In the genomic region with DNA sequence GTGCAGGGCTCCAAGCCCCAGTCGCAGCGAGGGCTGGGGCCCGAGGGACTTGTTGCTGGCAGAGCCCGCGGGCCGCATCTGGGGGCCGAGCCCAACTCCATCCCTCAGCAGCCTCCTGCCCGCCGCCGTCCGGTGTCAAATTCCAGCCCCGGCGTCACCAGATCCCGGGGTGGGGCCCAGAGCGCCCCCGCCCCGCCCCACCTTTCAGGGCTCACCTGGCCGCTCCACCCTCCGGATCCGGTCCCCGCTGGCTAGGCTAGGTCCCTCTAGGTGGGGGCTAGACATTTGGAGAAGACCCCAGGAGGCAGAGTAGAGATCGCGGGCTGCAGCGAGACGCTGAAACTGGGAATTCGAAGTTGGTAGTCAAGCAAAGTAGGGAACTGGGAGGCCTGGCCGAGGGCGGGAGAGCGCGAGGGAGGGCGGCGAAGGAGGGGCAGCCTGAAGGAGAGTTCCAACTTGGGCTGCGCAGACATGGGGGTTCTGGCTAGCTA, we compare ENCODE assay signal across 9 mouse cellular contexts. TPM values are rescaled to one million over a fixed set of nuclear protein-coding genes. Genes with fewer than 3 reads are reported as not detected.
DNase-seq lines count a peak whose midpoint lies in the region; ATAC-seq and TF ChIP-seq lines count a peak whose summit lies in the region.
"Had no signal": no experiment of that assay in that cellular context is flagged by ENCODE, and none has a peak within 500 bp of the region (broad histone marks: within the 10 kb centered on the region; RNA-seq: fewer than 3 reads in every experiment).

A gene (minus strand): TSS at position 373 of the 491 bp plus-strand sequence.

- H3K36me3 ChIP-seq in heart, embryonic 11.5 days (ENCODE audit: control insufficient read depth, insufficient read depth, low read length): no peaks in the 10 kb centered on the region
- H3K36me3 ChIP-seq in embryonic facial prominence, embryonic 13.5 days: peaks cover 9% of the 10 kb centered on the region
- no peaks in the 10 kb centered on the region for H3K36me3 ChIP-seq in hindbrain, embryonic 11.5 days (ENCODE audit: control insufficient read depth, insufficient read depth, low read length)
- H3K36me3 ChIP-seq in limb, embryonic 14.5 days (ENCODE audit: control insufficient read depth, insufficient read depth, low read length): peaks cover 9% of the 10 kb centered on the region
- no peaks in the 10 kb centered on the region for H3K36me3 ChIP-seq in myocyte (ENCODE audit: control insufficient read depth, insufficient read depth)

- peaks cover 23% of the 10 kb centered on the region for H3K4me1 ChIP-seq in heart, embryonic 11.5 days (ENCODE audit: control insufficient read depth, insufficient read depth, low read length)
- H3K4me1 ChIP-seq in embryonic facial prominence, embryonic 13.5 days: peaks cover 33% of the 10 kb centered on the region
- peaks cover 6% of the 10 kb centered on the region for H3K4me1 ChIP-seq in hindbrain, embryonic 11.5 days (replicated peaks; ENCODE audit: control insufficient read depth, insufficient read depth, low read length)
- peaks cover 24% of the 10 kb centered on the region for H3K4me1 ChIP-seq in limb, embryonic 14.5 days (ENCODE audit: control insufficient read depth, insufficient read depth, low read length)

- DNase-seq in heart, adult 8-10 months (ENCODE audit: low spot score): no peak
- DNase-seq in hindbrain, embryonic 11.5 days (ENCODE audit: low spot score): peak; percentile 49
- DNase-seq in limb, embryonic 14.5 days (ENCODE audit: low spot score): no peak

- TF ChIP-seq POLR2A in limb, embryonic 14.5 days (IDR thresholded peaks at IDR 0.05; ENCODE audit: borderline replicate concordance, extremely low read depth, insufficient read depth, insufficient read length): no peak
- peak; percentile 47 for TF ChIP-seq POLR2A in myocyte (IDR thresholded peaks at IDR 0.05; ENCODE audit: insufficient read length, low read depth)

- ATAC-seq in heart, embryonic 11.5 days (replicated peaks; ENCODE audit: insufficient number of reproducible peaks, low FRiP score, low TSS enrichment): no peak
- peak; percentile 49 for ATAC-seq in embryonic facial prominence, embryonic 13.5 days (ENCODE audit: insufficient number of reproducible peaks, insufficient read depth, low FRiP score, low TSS enrichment, low read depth)
- ATAC-seq in hindbrain, embryonic 11.5 days (ENCODE audit: low FRiP score): no peak
- peak; percentile 34; the same call in 1 of the 2 replicates for ATAC-seq in limb, embryonic 14.5 days (ENCODE audit: low FRiP score, low read depth)
- no peak for ATAC-seq in granulocyte monocyte progenitor cell, adult 5-6 weeks (replicated peaks; ENCODE audit: poor library complexity, severe bottlenecking)
- ATAC-seq in CD4-positive, CD25-positive, alpha-beta regulatory T cell, adult 4 months: no peak

- no peak within 1 kb of the TSS for H3ac ChIP-seq in myocyte (ENCODE audit: control insufficient read depth, insufficient read length)

- no peaks in the 10 kb centered on the region for H3K9me3 ChIP-seq in heart, embryonic 11.5 days (replicated peaks; ENCODE audit: control insufficient read depth, low read length)
- no peaks in the 10 kb centered on the region for H3K9me3 ChIP-seq in embryonic facial prominence, embryonic 13.5 days
- no peaks in the 10 kb centered on the region for H3K9me3 ChIP-seq in hindbrain, embryonic 11.5 days (ENCODE audit: control insufficient read depth, low read length)
- H3K9me3 ChIP-seq in limb, embryonic 14.5 days (ENCODE audit: control insufficient read depth, low read length): no peaks in the 10 kb centered on the region

- peak within 1 kb of the TSS; percentile 2; the same call in 1 of the 2 replicates for H3K27ac ChIP-seq in heart, embryonic 11.5 days (ENCODE audit: low read depth, low read length)
- H3K27ac ChIP-seq in embryonic facial prominence, embryonic 13.5 days: no peak within 1 kb of the TSS
- H3K27ac ChIP-seq in hindbrain, embryonic 11.5 days (ENCODE audit: low read depth, low read length): no peak within 1 kb of the TSS
- peak within 1 kb of the TSS; percentile 55 for H3K27ac ChIP-seq in limb, embryonic 14.5 days (replicated peaks; ENCODE audit: low read depth, low read length)

- peak within 1 kb of the TSS; percentile 48 for H3K4me3 ChIP-seq in heart, embryonic 11.5 days (ENCODE audit: low read depth, low read length)
- peak within 1 kb of the TSS; percentile 44 for H3K4me3 ChIP-seq in embryonic facial prominence, embryonic 13.5 days
- peak within 1 kb of the TSS; percentile 24 for H3K4me3 ChIP-seq in hindbrain, embryonic 11.5 days (ENCODE audit: low read depth, low read length)
- H3K4me3 ChIP-seq in limb, embryonic 14.5 days (replicated peaks; ENCODE audit: low read length): peak within 1 kb of the TSS; percentile 46
- H3K4me3 ChIP-seq in myocyte: peak within 1 kb of the TSS; percentile 35

- WGBS in heart, embryonic 11.5 days (ENCODE audit: insufficient replicate concordance): under 1% methylated on average over 33 of the region's 33 CpGs
- WGBS in embryonic facial prominence, embryonic 13.5 days: under 1% methylated on average over 29 of the region's 33 CpGs
- under 1% methylated on average over 32 of the region's 33 CpGs for WGBS in hindbrain, embryonic 11.5 days
- WGBS in limb, embryonic 14.5 days: under 1% methylated on average over 31 of the region's 33 CpGs

- H3K9ac ChIP-seq in heart, embryonic 11.5 days (ENCODE audit: low read depth, low read length): peak within 1 kb of the TSS; percentile 58
- peak within 1 kb of the TSS; percentile 64 for H3K9ac ChIP-seq in embryonic facial prominence, embryonic 13.5 days
- peak within 1 kb of the TSS; percentile 8; the same call in 1 of the 2 replicates for H3K9ac ChIP-seq in hindbrain, embryonic 11.5 days (ENCODE audit: low read depth, low read length)
- H3K9ac ChIP-seq in limb, embryonic 14.5 days (ENCODE audit: low read depth, low read length, severe bottlenecking): peak within 1 kb of the TSS; percentile 55

- no peaks in the 10 kb centered on the region for H3K79me2 ChIP-seq in myocyte (ENCODE audit: control insufficient read depth, insufficient read depth)

- H3K27me3 ChIP-seq in heart, embryonic 11.5 days (ENCODE audit: control insufficient read depth, insufficient read depth, low read length): peaks cover 48% of the 10 kb centered on the region
- peaks cover 58% of the 10 kb centered on the region for H3K27me3 ChIP-seq in embryonic facial prominence, embryonic 13.5 days
- peaks cover 45% of the 10 kb centered on the region for H3K27me3 ChIP-seq in hindbrain, embryonic 11.5 days (ENCODE audit: control insufficient read depth, insufficient read depth, low read length)
- peaks cover 26% of the 10 kb centered on the region for H3K27me3 ChIP-seq in limb, embryonic 14.5 days (ENCODE audit: control insufficient read depth, insufficient read depth, low read length)
- H3K27me3 ChIP-seq in myocyte (ENCODE audit: control insufficient read depth, insufficient read depth, insufficient read length): no peaks in the 10 kb centered on the region

- H3K4me2 ChIP-seq in heart, embryonic 11.5 days: peak within 1 kb of the TSS; percentile 94
- peak within 1 kb of the TSS; percentile 81 for H3K4me2 ChIP-seq in embryonic facial prominence, embryonic 13.5 days
- peak within 1 kb of the TSS; percentile 54 for H3K4me2 ChIP-seq in hindbrain, embryonic 11.5 days (replicated peaks; ENCODE audit: low read depth, low read length)
- peak within 1 kb of the TSS; percentile 89 for H3K4me2 ChIP-seq in limb, embryonic 14.5 days (replicated peaks; ENCODE audit: low read depth, low read length, severe bottlenecking)
- peak within 1 kb of the TSS; percentile 77 for H3K4me2 ChIP-seq in myocyte (ENCODE audit: low read depth)

TF ChIP-seq in myocyte, 11 proteins besides CTCF, POLR2A, EP300 and RAD21:
- TF ChIP-seq SRF (IDR thresholded peaks at IDR 0.05; ENCODE audit: control insufficient read depth, insufficient read length, low read depth): no peak
- TF ChIP-seq MYOG (IDR thresholded peaks at IDR 0.05; ENCODE audit: control insufficient read depth in 1 of 3, insufficient read depth in 1 of 3, insufficient read length in 2 of 3, low read depth in 2 of 3): no peak
- no peak for TF ChIP-seq POLR2AphosphoS2 (IDR thresholded peaks at IDR 0.05; ENCODE audit: insufficient read length, low read depth)
- no peak for TF ChIP-seq E2F4 (IDR thresholded peaks at IDR 0.05; ENCODE audit: insufficient read depth)
- no peak for TF ChIP-seq TCF12 (IDR thresholded peaks at IDR 0.05; ENCODE audit: insufficient read depth, poor library complexity, severe bottlenecking)
- TF ChIP-seq CEBPB (IDR thresholded peaks at IDR 0.05; ENCODE audit: insufficient read depth, poor library complexity, severe bottlenecking): no peak
- no peak for TF ChIP-seq TCF3 (IDR thresholded peaks at IDR 0.05; ENCODE audit: insufficient read length, low read depth)
- TF ChIP-seq USF1 (IDR thresholded peaks at IDR 0.05; ENCODE audit: low read depth): no peak
- no peak for TF ChIP-seq MAX (IDR thresholded peaks at IDR 0.05; ENCODE audit: low read depth)
- TF ChIP-seq REST (IDR thresholded peaks at IDR 0.05; ENCODE audit: insufficient read depth, insufficient read length): no peak
- no peak for TF ChIP-seq MYOD1 (IDR thresholded peaks at IDR 0.05; ENCODE audit: control insufficient read depth in 1 of 3, insufficient read length in 2 of 3, low read depth in 2 of 3)

RNA-seq across cellular contexts. Expression of the gene that starts here (rescaled TPM):
- 0.50 and 0.80 TPM in 2 replicates for polyA plus RNA-seq in heart, embryonic 11.5 days (2014; fragmentation: Nextera tagmentation; extraction: Ambion mirVana)
- under 1 TPM in 1 of 4 experiments, not detected in 3; 0.34 TPM for total RNA-seq in heart, adult 8-10 months (2022)
- polyA plus RNA-seq in embryonic facial prominence, embryonic 13.5 days (2015; fragmentation: Nextera tagmentation; extraction: Ambion mirVana): 3.1 and 3.6 TPM in 2 replicates
- polyA plus RNA-seq in hindbrain, embryonic 11.5 days (2014; fragmentation: Nextera tagmentation; extraction: Ambion mirVana): 1.6 and 1.8 TPM in 2 replicates
- polyA plus RNA-seq in limb, embryonic 14.5 days (2012; rRNA removed): 4.1 and 5.7 TPM in 2 replicates
- polyA plus RNA-seq in limb, embryonic 14.5 days (2014; fragmentation: Nextera tagmentation; extraction: Ambion mirVana): 5.5 and 7.6 TPM in 2 replicates
- 15.9 TPM for polyA plus RNA-seq in myocyte (2012; fragmentation: generic; extraction: Trizol)
- not detected in 2 replicates for total RNA-seq in granulocyte monocyte progenitor cell, adult 5-6 weeks (2014; fragmentation: Nextera tagmentation)
- total RNA-seq in granulocyte monocyte progenitor cell, adult 5-6 weeks (2017): not detected in 2 replicates
- not detected for polyA plus RNA-seq in CD4-positive, CD25-positive, alpha-beta regulatory T cell, adult 4 months (2017; shearing (Covaris generic))
- polyA plus RNA-seq: G1E had no signal

Comparison
In these comparisons a context has a peak if more than half of its experiments do, and no peak if none do; other contexts are left out.
1. ATAC-seq: peak in embryonic facial prominence, embryonic 13.5 days (single experiment) and limb, embryonic 14.5 days (single experiment); none in heart, embryonic 11.5 days (single experiment), hindbrain, embryonic 11.5 days (single experiment), granulocyte monocyte progenitor cell, adult 5-6 weeks (single experiment) and CD4-positive, CD25-positive, alpha-beta regulatory T cell, adult 4 months (single experiment).
2. H3K27ac ChIP-seq: peak in heart, embryonic 11.5 days (single experiment) and limb, embryonic 14.5 days (single experiment); none in embryonic facial prominence, embryonic 13.5 days (single experiment) and hindbrain, embryonic 11.5 days (single experiment).
3. H3K9ac ChIP-seq: peak in every context shown above with its lines; median percentile 64 in embryonic facial prominence, embryonic 13.5 days; 58 in heart, embryonic 11.5 days; 55 in limb, embryonic 14.5 days; 8 in hindbrain, embryonic 11.5 days.
4. Peak in every context shown above with its lines, with median percentiles within 50 percentile points of each other: H3K4me2 ChIP-seq and H3K4me3 ChIP-seq.